Mouse (Mus musculus) neural tube, embryonic 10.5 days (tissue): ENCODE data around the gene Dnmt1.
A peak's percentile ranks its signal among the peaks of the same experiment; 100 is the strongest.

ENCODE experiments used
- DNase-seq: peaks from one replicate; pipeline ENCODE4 v3.0.0-alpha.2; 2017; ENCODE audit warnings: low spot score; ENCODE audit errors: extremely low spot score

Dnmt1 gene

DNA sequence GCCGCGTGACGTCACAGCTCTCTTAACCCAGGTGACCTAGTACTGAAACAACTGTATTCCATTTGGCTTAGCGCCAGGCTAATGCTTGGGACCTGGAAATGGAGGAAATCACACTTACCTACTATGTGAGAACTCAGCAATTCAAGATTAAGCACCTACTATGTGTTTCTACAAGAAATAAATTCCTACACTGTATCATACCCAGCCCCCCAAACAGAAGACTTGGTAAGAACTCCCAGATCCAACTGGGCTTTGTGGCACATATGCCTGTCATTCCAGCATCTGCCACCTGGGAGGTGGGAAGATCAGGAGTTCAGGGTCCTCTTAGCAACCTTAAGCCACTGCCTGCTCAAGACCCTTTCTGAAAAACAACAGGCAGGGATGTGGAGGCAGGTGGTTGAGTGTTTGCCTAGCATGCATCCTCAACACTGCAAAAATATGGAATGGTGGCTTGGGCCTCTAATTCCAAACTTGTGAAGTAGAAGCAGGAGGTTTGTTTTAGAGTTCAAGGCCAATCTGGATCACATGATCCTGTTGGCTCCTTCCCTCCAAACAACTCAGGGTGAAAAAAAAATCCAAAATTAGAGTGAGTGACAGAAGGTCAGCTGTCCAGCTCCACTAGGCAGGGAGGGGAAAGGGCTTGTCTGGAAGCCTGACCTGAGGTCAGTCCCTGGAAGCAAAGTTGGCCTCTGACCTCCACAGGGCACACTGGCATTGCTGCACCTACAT is 17.4 kb upstream of the Dnmt1 start:
- peak; percentile 41 for DNase-seq

- DNase-seq, result peak; percentile 89
Observed at GRCm38 (mm10) chr9:20976216-20976960, 16.7 kb upstream of the Dnmt1 start, which contains the start of gene S1pr2. Gene S1pr2 (minus strand): TSS chr9:20976781.

GRCm38 (mm10) chr9:20975431-20976215 is 15.9 kb upstream of the Dnmt1 start:
- DNase-seq, result peak; percentile 73

DNA sequence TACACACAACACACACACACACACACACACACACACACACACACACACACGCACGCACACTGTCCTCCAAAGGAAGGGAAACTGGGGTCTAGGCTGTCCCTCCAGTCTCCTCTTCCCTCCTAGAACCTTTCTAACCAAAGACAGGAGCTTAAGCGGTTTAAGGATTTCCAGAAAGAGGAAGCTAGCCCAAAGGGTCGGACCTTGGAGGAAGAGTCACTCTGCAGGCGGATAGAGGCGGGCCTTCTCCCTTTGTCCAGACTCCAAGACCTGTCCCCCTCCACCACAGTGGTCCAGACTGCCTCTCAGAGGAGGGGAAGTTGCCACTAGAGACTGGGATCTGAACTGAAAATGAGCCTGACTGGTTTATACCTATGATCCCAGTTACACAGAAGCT is 14.0 kb upstream of the Dnmt1 start:
- no peak for DNase-seq

DNA sequence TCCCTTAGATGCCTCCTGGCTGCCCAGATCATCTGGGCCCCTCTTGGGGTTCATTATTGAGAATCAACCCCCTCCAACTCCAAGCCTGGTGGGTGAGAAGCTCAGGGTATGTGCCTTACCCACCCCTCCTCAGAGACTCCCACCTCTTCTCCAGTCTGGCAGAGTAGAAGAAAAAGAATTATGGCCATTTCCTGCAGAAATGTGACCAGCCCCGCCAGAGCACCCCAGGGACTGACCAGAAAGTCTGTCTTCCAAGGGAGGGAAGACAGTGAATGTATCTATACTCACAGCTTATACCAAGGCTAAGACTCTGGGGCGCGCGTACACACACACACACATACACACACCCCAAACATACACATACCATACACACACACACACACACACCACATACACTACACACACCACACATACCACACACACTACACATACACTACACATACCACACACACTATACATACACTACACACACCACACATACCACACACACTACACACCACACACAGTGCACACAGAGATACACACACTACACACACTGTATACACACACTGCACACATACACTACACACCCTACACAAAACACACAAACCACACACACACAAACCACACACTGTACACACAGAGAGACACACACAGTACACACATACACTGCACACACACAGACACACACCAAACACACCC is 13.5 kb upstream of the Dnmt1 start:
- DNase-seq, result no peak

- DNase-seq, result peak; percentile 66
Observed at GRCm38 (mm10) chr9:20972141-20972992, 12.7 kb upstream of the Dnmt1 start.

- DNase-seq, result peak; percentile 44
Observed at GRCm38 (mm10) chr9:20971751-20972140, 12.1 kb upstream of the Dnmt1 start.

GRCm38 (mm10) chr9:20966747-20967146 is 7.1 kb upstream of the Dnmt1 start:
- DNase-seq, result no peak

DNA sequence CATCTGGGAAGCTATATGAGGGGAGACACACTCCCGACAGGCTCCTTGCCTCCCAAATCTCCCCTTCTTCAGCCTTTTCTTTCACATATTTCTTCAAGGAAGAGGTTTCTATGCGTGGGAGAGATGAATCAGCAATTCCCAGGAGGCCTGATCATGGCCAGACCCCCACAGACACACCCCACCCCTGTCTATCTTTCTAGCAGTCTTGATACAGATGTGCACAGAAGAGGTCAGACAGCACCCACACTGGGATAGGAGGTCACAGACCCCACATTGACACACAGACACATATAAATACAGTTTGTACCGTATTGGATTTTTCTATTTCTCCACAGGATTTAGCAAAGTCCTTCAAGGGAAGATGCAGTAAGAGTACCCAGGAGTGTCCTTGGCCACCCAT is 6.3 kb upstream of the Dnmt1 start:
- no peak for DNase-seq

DNA sequence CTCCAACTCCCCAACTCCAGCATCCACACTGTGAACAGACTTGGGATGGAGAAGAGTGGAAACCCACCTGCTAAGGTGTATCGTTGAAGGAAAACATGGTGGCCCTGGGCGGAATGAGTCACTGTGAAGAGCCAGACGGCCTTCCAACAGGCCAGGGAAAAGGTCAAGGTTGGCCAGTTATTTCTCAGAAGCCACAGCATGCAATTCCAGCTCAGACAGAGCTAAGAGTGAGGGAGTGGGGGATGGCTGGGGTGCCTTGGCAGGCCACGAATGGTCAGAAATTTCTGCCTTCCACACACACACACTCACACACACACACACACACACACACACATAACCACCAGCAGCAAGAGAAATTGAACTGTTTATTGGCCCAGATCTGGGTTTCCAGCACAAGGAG is 5.9 kb upstream of the Dnmt1 start:
- no peak for DNase-seq

DNA sequence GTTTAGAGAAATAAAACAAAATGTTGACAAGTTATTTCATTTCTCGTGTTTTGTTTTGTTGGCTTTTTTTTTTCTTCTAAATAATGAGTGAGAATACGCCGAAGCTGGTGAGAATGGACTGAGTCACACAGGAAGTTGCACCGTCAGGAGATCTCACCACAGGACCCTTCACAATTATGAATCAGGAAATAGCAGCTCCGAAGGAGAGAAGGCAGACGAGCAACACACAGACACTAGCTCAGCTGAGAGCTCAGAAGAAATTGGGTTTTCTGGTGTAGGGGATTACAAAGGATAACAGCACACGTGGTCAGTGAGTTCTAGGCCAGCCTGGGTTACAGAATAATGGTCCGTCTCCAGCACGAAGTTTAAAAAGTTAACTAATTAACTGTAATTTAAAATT is 1.9 kb upstream of the Dnmt1 start:
- no peak for DNase-seq

GRCm38 (mm10) chr9:20956989-20957388 is 2.7 kb downstream of the Dnmt1 start:
- DNase-seq, result no peak

- DNase-seq, result peak; percentile 99
Observed at GRCm38 (mm10) chr9:20952520-20953227, 7.0 kb downstream of the Dnmt1 start.

GRCm38 (mm10) chr9:20951966-20952519 is 7.6 kb downstream of the Dnmt1 start:
- no peak for DNase-seq

- DNase-seq, result peak; percentile 19
Observed at GRCm38 (mm10) chr9:20951441-20951840, 8.2 kb downstream of the Dnmt1 start.

GRCm38 (mm10) chr9:20950419-20950818 is 9.3 kb downstream of the Dnmt1 start:
- no peak for DNase-seq

- DNase-seq, result no peak
Observed at GRCm38 (mm10) chr9:20946066-20946880, 13.4 kb downstream of the Dnmt1 start.

DNA sequence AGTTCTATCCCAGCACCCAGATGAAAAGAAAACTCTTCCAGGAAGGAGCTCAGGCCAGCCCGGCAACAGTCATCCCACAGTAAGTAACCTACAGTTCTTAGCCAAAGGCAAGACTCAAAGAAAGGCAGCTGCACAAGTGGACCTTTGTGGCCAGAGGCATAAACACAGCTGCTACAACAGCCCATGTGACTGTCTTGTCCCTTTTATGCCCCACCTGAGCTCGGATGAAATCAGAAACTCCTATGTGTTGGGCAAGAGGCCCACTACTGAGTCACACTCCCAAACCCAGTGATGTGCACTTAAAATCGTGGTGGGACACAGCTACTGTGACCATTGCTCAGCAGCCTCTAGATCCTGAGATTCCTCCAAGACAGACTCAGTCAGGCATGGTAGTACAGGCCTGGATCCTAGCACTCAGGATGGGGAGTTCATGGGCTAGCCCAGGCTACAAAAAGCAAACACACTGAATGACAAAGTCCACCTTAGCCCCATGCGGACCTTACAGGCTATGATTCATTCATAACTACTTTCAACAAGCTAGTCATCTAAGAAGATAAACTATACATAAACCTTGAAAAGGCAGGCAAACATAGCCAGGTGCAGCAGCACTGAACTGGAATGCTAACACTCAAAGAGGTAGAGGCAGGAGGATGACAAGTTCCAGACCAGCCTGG is 14.9 kb downstream of the Dnmt1 start:
- no peak for DNase-seq
